Mouse (Mus musculus): ENCODE results near the gene Kras. TPM values are rescaled to one million over a fixed set of nuclear protein-coding genes. Genes with fewer than 3 reads are reported as not detected.

The Kras gene
- total and polyA plus RNA-seq, 3 experiments, result 5.9 to 32.8 (median 18.8) TPM

- H3K79me2 ChIP-seq (replicated peaks; ENCODE audit: control insufficient read depth, extremely low read depth, insufficient read depth, poor library complexity, severe bottlenecking), result no peaks in the 10 kb centered on the region
- H3K4me3 ChIP-seq (replicated peaks in 1 of 3; ENCODE audit: low read depth in 2 of 3, low read length in 2 of 3, poor library complexity in 1 of 3), result no peak overlapping the region
- H3K36me3 ChIP-seq (replicated peaks in 1 of 2; ENCODE audit: control insufficient read depth in 1 of 2, insufficient read depth in 1 of 2, low read length in 1 of 2), result peaks cover 42 to 73% of the 10 kb centered on the region in 2 experiments
- H3K27ac ChIP-seq (ENCODE audit: insufficient read depth, low read depth), result no peak overlapping the region
- no peaks in the 10 kb centered on the region for H3K27me3 ChIP-seq (replicated peaks)
- no peak for DNase-seq (ENCODE audit: extremely low read depth)
- H3K9ac ChIP-seq (ENCODE audit: insufficient read depth, low read depth), result no peak overlapping the region
- H3K9me3 ChIP-seq (replicated peaks; ENCODE audit: low read length), result no peaks in the 10 kb centered on the region
- in situ Hi-C loops (cut with MboI; ENCODE audit: low pct_ligation_motif_present, low pct_unique_long_range_greater_than_20kb, low sequenced_read_pairs) (no loop called here), dilution Hi-C loops (cut with MboI; ENCODE audit: extremely low pct_ligation_motif_present, extremely low pct_unique_long_range_greater_than_20kb, low sequenced_read_pairs) (no loop called here)
- peaks cover 0 to 27% of the 10 kb centered on the region in 2 experiments; a peak in 2 of 4 replicates for H3K4me1 ChIP-seq (ENCODE audit: control insufficient read depth in 1 of 2, insufficient read depth in 2 of 2)
- TF ChIP-seq ETS1 (conservative IDR thresholded peaks at IDR 0.05; ENCODE audit: low read depth, low read length) (no peak), ELF1 (IDR thresholded peaks at IDR 0.05; ENCODE audit: low read depth, low read length) (no peak), ZC3H11A (IDR thresholded peaks at IDR 0.05; ENCODE audit: low read depth, low read length) (no peak), MAFK (IDR thresholded peaks at IDR 0.05; ENCODE audit: insufficient replicate concordance, low read length) (no peak), ZKSCAN1 (IDR thresholded peaks at IDR 0.05; ENCODE audit: borderline replicate concordance, low read depth, low read length) (no peak), HCFC1 (IDR thresholded peaks at IDR 0.05; ENCODE audit: low read depth, low read length) (no peak), CHD2 (IDR thresholded peaks at IDR 0.05; ENCODE audit: low read length) (no peak), GABPA (IDR thresholded peaks at IDR 0.05; ENCODE audit: insufficient replicate concordance, low read depth, low read length) (no peak), TBP (conservative IDR thresholded peaks at IDR 0.05; ENCODE audit: low read depth, low read length) (no peak), CTCF (conservative IDR thresholded peaks at IDR 0.05 in 1 of 2, IDR thresholded peaks at IDR 0.05 in 1 of 2; ENCODE audit: low read depth in 2 of 2, low read length in 2 of 2) (no peak), SMC3 (IDR thresholded peaks at IDR 0.05; ENCODE audit: low read depth, low read length) (no peak), NELFE (IDR thresholded peaks at IDR 0.05; ENCODE audit: low read depth, low read length) (no peak), JUN (IDR thresholded peaks at IDR 0.05; ENCODE audit: insufficient read depth, low read depth, low read length) (no peak), USF1 (IDR thresholded peaks at IDR 0.05; ENCODE audit: low read depth, low read length) (no peak), SIN3A (IDR thresholded peaks at IDR 0.05; ENCODE audit: low read length) (no peak), UBTF (IDR thresholded peaks at IDR 0.05; ENCODE audit: low read depth, low read length) (no peak), PAX5 (IDR thresholded peaks at IDR 0.05; ENCODE audit: low read length) (no peak), RCOR1 (conservative IDR thresholded peaks at IDR 0.05; ENCODE audit: low read depth, low read length) (no peak)
- H3K4me2 ChIP-seq (ENCODE audit: insufficient read depth, low read depth, poor library complexity, severe bottlenecking), result no peak overlapping the region
These were observed 73.6 kb downstream of the Kras start for GRCm38 (mm10) chr6:145176474-145176873.

DNA sequence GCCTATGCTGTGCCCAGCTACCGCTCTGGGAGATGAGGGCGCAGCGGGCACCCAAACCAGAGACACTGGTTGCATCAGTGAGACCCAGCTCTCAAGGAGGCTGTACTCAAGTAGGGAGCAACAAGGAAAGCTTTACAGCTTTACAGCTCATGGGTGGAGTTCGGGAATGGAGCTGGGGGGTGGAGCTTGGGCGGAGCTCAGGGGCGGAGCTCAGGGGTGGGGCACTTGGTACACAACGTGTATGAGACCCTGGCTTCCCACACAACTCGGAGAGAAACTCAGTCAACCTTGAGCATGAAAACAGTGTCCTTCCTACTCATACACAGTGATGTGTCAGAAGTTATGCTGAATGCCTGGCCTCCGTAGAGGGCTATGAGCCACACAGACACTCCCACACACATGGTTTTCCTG, 74.5 kb downstream of the Kras start:
- Histone ChIP-seq H3K36me3 (replicated peaks in 1 of 2; ENCODE audit: control insufficient read depth in 1 of 2, insufficient read depth in 1 of 2, low read length in 1 of 2) (peaks cover 45 to 81% of the 10 kb centered on the region in 2 experiments), H3K4me3 (replicated peaks in 1 of 3; ENCODE audit: low read depth in 2 of 3, low read length in 2 of 3, poor library complexity in 1 of 3) (no peak overlapping the region), H3K27me3 (replicated peaks) (no peaks in the 10 kb centered on the region), H3K9me3 (replicated peaks; ENCODE audit: low read length) (no peaks in the 10 kb centered on the region), H3K4me2 (ENCODE audit: insufficient read depth, low read depth, poor library complexity, severe bottlenecking) (no peak overlapping the region), H3K79me2 (replicated peaks; ENCODE audit: control insufficient read depth, extremely low read depth, insufficient read depth, poor library complexity, severe bottlenecking) (no peaks in the 10 kb centered on the region), H3K9ac (ENCODE audit: insufficient read depth, low read depth) (no peak overlapping the region), H3K27ac (ENCODE audit: insufficient read depth, low read depth) (no peak overlapping the region), H3K4me1 (ENCODE audit: control insufficient read depth in 1 of 2, insufficient read depth in 2 of 2) (peaks cover 0 to 27% of the 10 kb centered on the region in 2 experiments; a peak in 2 of 4 replicates)
- TF ChIP-seq HCFC1 (IDR thresholded peaks at IDR 0.05; ENCODE audit: low read depth, low read length) (no peak), ELF1 (IDR thresholded peaks at IDR 0.05; ENCODE audit: low read depth, low read length) (no peak), MAZ (IDR thresholded peaks at IDR 0.05; ENCODE audit: low read depth, low read length) (no peak), ZNF384 (IDR thresholded peaks at IDR 0.05; ENCODE audit: low read depth, low read length) (no peak), ZKSCAN1 (IDR thresholded peaks at IDR 0.05; ENCODE audit: borderline replicate concordance, low read depth, low read length) (no peak), CHD2 (IDR thresholded peaks at IDR 0.05; ENCODE audit: low read length) (no peak), IRF4 (IDR thresholded peaks at IDR 0.05; ENCODE audit: low read depth, low read length) (no peak), JUN (IDR thresholded peaks at IDR 0.05; ENCODE audit: insufficient read depth, low read depth, low read length) (no peak), UBTF (IDR thresholded peaks at IDR 0.05; ENCODE audit: low read depth, low read length) (no peak), ZC3H11A (IDR thresholded peaks at IDR 0.05; ENCODE audit: low read depth, low read length) (no peak), MEF2A (IDR thresholded peaks at IDR 0.05; ENCODE audit: borderline replicate concordance, low read depth, low read length) (no peak), NRF1 (IDR thresholded peaks at IDR 0.05; ENCODE audit: low read depth, low read length) (no peak), GABPA (IDR thresholded peaks at IDR 0.05; ENCODE audit: insufficient replicate concordance, low read depth, low read length) (no peak)
- no peak for DNase-seq (ENCODE audit: extremely low read depth)
- in situ Hi-C loops (cut with MboI; ENCODE audit: low pct_ligation_motif_present, low pct_unique_long_range_greater_than_20kb, low sequenced_read_pairs), result no loop called here
- dilution Hi-C loops (cut with MboI; ENCODE audit: extremely low pct_ligation_motif_present, extremely low pct_unique_long_range_greater_than_20kb, low sequenced_read_pairs), result no loop called here

Data from CH12.LX (cell line).